Mouse (Mus musculus) E14TG2a.4 (cell line): ENCODE data around the gene Snx32.

ENCODE experiments used
- CTCF ChIP-seq: conservative IDR thresholded peaks from 2 replicates; pipeline ENCODE4 v1.5.1; 2014; ENCODE audit warnings: low read length
- POU5F1 ChIP-seq: IDR thresholded peaks from 2 replicates; pipeline ENCODE4 v1.6.1; 2014; ENCODE audit warnings: low read length, borderline replicate concordance

GRCm38 (mm10) chr19:5455568-5455967, 54.8 kb downstream of the Snx32 start:
- TF ChIP-seq CTCF = no peak
- TF ChIP-seq POU5F1 = no peak
